Mouse (Mus musculus): Measurements from ENCODE around the gene Tmem218. TPM values are rescaled to one million over a fixed set of nuclear protein-coding genes. Genes with fewer than 3 reads are reported as not detected.

The Tmem218 gene
- 0.86 to 4.0 TPM (median 2.0 TPM) in 3 replicates for total RNA-seq (2017)

DNA sequence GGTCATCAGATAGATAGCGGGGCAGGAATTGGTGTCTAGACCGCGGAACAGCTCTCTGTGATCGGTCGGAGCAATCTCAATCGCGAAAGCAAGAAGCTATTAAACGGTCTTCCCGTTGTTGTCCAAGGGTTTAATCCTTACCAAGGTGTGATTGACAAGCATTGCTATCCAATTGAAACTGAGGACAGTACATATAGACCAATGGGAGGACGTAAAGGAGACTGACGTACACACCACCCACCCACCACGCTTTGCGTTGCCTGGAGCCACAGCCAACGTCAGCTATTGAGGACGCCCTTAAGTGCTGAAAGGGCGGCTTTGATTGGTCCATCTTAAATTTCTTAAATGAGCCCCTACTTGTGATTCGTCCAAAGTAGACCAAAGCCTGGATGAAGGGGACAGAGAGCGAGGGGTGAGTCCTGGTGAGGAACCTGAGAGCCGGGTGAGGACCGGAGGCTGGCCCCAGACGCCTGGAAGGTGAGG, at the start of gene Tmem218:
Tmem218 (plus strand) TSS at position 295 of the 483 bp plus-strand sequence.
- ATAC-seq (replicated peaks; ENCODE audit: insufficient number of reproducible peaks, low FRiP score, low TSS enrichment, poor library complexity, severe bottlenecking), result peak; percentile 100

DNA sequence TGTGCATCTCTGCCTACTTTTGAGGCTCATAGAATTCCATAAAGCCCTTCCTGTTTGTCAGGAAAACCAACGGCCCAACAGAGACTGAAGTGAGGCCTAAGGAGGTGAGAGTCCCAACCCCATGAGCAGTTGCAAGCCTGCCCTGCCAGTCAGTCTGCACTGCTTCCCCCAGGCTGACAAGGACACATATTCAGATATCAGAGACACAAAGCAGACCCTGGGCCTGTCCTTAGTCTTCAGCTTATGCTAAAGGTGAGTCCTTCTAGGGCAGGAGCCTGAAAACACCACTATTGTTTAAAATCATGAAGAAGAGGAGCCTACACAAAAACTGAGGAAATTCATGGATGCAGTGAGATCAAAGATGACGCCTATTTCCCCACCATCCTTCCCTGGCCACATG, 47.3 kb upstream of the Tmem218 start:
- ATAC-seq (replicated peaks; ENCODE audit: insufficient number of reproducible peaks, low FRiP score, low TSS enrichment, poor library complexity, severe bottlenecking), result no peak

DNA sequence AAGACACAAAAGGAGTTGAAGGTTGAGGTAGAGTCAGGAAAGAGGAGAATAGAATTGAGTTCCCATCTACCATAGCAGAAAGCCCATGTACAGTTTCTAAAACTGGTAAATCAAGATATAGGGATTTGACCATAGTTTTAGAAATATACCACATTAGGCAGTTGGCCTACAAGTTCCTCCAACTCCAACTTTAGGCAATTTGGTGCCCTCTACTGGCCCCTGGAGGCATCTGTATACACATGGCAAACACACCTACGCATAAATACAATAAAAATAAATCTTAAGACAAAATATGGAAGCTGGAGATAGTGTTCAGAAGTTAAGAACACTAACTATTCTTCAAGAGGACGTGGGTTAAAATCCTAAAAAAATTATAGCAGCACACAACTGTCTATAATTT, 41.1 kb upstream of the Tmem218 start:
- ATAC-seq (replicated peaks; ENCODE audit: insufficient number of reproducible peaks, low FRiP score, low TSS enrichment, poor library complexity, severe bottlenecking), result no peak

DNA sequence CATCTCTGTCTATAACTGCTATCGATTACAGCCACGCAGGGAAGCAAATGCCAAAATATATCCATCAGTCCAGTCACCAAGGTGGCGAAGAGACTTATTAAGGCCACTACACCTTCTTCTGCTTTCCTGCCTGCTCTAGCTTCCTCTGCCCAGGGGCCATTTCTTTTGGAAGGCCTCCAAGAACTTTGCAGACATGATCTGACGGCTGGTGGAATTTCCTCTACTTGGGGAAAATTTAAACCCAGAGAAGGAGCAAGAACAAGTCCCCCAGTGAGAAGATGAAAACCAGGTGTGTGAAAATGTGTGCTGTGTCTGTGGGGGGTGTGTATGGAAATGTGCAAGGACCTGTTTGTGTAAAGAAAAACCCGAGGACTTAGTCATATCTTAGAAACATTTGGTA, 34.6 kb upstream of the Tmem218 start:
- ATAC-seq (replicated peaks; ENCODE audit: insufficient number of reproducible peaks, low FRiP score, low TSS enrichment, poor library complexity, severe bottlenecking), result no peak

DNA sequence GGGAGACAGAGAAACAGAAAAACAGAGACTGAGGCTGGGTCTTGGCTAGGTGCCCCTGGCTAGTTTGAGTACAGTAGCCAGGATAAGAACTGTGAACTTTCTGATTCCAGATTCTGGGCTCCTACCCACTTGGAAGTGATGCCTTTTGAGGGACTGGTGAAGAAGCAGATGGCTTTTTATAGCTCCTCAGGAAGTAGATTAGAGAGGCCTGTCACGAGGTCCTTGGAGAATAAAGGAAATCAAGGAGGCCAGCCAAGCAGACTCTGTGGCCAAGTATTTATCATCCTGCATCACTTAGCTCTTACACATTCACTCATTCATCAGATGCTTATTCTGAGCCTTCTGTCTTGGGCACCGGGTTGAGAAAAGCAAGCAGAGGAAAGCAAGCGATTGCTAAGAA, 32.0 kb upstream of the Tmem218 start:
- ATAC-seq (replicated peaks; ENCODE audit: insufficient number of reproducible peaks, low FRiP score, low TSS enrichment, poor library complexity, severe bottlenecking), result no peak

DNA sequence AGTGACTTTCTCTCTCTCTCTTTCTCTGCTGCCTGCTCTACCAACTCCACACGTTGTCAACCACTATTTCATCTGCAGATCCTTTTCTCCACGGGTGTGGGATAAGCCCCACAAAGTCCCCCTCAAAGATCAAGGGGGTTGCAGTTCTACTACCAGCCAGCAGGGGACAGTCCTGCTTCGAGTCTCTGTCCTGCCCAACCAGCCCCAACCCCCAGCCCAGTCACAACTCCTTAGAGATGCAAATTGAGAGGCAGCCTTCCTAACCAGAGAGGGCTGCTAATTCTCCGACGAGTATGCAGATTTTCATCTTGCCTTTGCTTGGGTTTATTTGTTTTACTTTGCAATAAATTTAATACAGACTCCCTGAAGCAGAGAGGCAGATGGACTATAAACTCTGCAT, 30.9 kb upstream of the Tmem218 start:
- ATAC-seq (replicated peaks; ENCODE audit: insufficient number of reproducible peaks, low FRiP score, low TSS enrichment, poor library complexity, severe bottlenecking), result peak; percentile 53; the same call in 1 of the 2 replicates

DNA sequence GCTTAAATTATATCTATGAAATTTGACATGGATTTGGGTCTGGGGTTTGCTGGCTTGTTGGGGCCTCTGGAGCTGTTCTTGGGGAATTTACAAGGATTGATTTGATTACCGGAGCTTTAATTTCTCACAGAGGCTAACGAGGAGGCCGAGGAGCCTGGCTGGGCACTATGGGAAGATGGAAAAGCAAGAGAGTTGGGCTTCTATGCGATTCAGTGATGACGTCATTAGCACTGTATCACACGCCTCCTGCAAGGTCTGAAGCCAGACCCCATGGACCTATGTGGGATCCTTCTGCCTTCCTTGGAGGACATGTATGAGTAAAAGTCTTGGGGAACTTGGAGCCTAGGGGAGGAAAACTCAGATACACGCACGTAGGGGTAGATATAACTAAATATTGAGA, 30.5 kb upstream of the Tmem218 start:
- ATAC-seq (replicated peaks; ENCODE audit: insufficient number of reproducible peaks, low FRiP score, low TSS enrichment, poor library complexity, severe bottlenecking), result no peak

DNA sequence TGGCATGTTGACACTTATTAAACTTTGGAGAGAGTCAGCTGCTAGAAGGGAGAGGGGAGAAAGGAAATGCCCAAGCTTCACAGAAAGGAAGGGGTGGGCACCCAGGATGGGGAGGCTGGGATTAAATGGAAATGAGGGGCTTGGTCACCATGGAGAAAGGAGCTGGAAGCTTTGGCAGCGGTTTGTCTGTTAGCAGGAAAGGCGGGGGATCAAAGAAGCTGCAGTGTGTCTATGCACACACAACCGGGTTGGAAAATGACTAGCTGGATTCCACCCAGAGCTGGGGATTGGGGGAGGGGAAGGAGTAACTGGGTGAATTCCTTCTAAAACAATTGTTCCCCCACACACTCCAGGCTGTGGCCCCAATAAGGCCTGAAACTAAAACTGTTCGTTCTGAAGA, 29.1 kb upstream of the Tmem218 start:
- ATAC-seq (replicated peaks; ENCODE audit: insufficient number of reproducible peaks, low FRiP score, low TSS enrichment, poor library complexity, severe bottlenecking), result no peak

DNA sequence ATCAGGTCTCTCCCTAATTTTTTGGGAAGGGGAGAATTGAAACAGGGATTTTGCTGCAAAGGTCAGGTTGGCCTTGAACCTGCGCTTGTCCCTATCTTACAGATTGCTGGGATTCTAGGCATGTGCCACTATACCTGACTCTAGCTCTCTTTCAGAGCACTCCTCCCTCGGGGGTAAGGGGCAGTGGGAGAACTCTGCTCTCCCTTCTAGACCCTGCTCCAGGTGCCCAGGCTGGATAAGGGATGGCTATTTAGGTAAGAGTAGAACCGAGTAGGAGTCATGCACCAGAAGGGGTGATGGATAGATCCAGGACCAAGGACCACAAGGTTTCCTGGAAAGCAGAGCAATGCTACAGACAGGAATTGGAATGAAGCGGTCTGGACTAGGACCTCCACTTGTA, 28.4 kb upstream of the Tmem218 start:
- ATAC-seq (replicated peaks; ENCODE audit: insufficient number of reproducible peaks, low FRiP score, low TSS enrichment, poor library complexity, severe bottlenecking), result no peak

DNA sequence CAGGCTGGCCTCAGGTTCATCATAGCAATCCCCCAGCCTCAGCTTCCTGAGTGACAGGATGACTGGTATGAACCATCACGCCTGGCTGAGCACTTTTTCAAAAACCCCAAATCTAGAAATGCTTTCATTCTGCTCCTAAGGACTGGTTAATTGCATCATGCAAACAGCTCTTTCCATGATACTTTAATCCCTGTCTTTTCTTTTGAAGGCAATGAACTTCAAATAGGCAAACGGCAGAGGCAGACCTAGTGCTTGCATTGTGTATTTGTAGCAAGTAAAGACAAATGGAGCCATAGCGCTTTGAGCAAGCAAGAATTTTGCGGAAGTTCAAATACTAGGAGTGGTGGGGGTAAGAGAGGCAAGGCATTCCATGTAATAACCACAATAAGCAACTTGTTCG, 26.4 kb upstream of the Tmem218 start:
- no peak for ATAC-seq (replicated peaks; ENCODE audit: insufficient number of reproducible peaks, low FRiP score, low TSS enrichment, poor library complexity, severe bottlenecking)

DNA sequence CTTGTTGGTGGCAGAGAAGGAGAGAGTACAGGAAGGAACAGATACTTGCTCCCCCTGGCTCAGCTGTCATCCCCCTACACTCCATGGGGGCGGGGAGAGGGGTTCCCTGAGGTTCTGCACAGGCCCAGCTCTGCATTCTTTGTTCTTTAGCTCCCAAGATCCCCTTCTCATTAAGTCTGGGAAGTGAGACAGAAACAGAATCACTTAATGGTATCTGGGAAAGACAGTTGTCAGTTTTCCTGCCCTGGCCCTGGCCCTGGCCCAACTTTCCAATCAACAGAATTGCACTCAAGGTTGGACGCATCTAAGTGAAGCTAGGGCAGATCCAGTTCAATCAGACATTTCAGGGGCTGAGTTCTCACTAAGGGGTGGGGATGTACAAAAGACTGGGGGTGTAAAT, 24.8 kb upstream of the Tmem218 start:
- ATAC-seq (replicated peaks; ENCODE audit: insufficient number of reproducible peaks, low FRiP score, low TSS enrichment, poor library complexity, severe bottlenecking), result no peak

DNA sequence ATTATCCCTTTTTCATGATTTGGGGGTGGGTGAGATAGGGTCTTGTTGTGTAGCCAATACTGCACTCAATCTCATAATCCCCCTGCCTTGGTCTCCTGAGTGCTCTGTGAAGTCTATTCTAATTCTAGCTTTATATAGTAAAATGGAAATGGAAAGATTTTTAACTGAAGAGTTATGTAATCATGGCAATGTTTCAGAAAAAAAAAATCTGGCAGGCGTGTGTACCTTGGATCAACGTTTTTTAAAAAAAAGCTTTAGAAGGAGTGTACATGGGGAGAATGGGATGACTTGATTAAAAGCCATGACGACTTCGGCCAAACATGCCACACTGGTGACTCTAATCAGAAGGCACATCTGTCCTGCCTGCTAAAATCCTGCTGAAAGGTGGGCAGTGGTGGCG, 20.6 kb upstream of the Tmem218 start:
- no peak for ATAC-seq (replicated peaks; ENCODE audit: insufficient number of reproducible peaks, low FRiP score, low TSS enrichment, poor library complexity, severe bottlenecking)

DNA sequence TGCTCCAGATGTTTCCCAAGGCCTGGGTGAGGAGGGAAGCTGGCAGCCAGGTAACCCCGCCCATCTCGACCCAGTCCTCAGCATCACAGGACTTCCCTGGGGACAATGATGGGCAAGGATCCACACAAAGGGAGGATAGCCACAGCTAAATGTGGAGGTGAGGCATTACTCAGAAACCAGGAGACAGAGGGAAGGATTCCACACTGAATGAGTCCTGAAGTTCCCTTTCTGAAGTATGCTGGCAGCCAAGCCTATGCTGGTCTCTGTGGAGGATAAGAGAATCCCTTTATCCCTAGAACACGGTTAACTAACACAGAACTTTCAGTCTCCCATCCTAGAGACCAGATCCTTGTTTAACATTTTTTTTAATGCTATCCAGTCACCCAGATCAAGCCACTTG, 20.0 kb upstream of the Tmem218 start:
- no peak for ATAC-seq (replicated peaks; ENCODE audit: insufficient number of reproducible peaks, low FRiP score, low TSS enrichment, poor library complexity, severe bottlenecking)

DNA sequence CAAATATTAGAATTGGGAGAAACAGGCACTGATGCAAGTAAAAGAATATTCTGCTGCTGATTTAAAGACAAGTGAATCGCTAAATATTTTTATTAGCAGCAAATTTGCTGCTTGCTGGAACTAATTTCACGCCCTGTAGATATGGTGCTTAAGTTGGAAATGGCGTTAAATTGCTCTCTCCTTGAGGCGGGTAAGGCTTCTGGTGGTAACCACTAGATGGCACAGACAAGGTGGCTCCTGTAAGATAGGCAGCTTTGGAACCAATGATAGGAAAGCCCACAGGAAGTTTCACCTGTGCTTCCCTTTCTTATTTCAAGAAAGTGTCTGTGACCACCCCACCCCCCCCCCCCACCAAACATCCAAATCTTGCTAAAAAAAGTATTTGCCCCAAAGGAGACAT, 11.0 kb upstream of the Tmem218 start:
- no peak for ATAC-seq (replicated peaks; ENCODE audit: insufficient number of reproducible peaks, low FRiP score, low TSS enrichment, poor library complexity, severe bottlenecking)

DNA sequence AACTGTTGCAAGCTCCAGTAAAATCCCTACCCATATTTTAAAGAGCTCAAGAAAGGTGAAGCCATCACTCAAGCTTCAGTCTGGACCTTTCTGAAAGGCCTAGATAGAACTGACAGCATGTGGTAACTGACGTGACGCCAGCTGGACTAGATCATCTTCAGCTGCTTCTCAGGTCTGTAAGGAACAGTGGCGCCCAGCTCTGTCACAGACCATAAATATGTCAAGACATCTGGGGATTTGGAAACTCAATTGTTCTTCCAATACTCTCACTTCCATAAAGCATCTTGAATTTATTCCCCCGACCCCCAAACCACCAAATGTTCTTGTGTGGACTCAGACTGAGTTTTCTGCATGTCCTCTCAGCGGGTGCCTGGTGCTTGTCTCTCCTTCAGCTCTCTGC, 7.6 kb upstream of the Tmem218 start:
- no peak for ATAC-seq (replicated peaks; ENCODE audit: insufficient number of reproducible peaks, low FRiP score, low TSS enrichment, poor library complexity, severe bottlenecking)

DNA sequence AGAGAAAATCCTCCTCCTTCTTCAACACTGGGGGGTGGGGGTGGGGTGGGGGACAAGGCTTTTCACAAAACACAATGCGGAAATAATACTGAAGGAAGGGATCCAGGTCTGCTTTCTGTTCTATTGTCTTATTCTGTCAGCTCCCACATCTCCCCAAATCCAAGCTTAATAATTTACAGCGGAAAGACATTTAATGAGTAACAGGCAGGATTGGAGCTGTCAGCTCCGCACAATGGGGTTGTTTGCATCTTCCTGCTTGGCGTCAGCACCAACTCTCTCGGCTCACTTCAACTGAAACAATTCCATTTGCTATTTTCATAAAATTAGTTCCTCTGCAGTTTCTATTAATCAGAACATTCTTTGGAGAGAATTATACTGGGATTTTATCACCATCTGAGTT, 4.1 kb upstream of the Tmem218 start:
- ATAC-seq (replicated peaks; ENCODE audit: insufficient number of reproducible peaks, low FRiP score, low TSS enrichment, poor library complexity, severe bottlenecking), result no peak

DNA sequence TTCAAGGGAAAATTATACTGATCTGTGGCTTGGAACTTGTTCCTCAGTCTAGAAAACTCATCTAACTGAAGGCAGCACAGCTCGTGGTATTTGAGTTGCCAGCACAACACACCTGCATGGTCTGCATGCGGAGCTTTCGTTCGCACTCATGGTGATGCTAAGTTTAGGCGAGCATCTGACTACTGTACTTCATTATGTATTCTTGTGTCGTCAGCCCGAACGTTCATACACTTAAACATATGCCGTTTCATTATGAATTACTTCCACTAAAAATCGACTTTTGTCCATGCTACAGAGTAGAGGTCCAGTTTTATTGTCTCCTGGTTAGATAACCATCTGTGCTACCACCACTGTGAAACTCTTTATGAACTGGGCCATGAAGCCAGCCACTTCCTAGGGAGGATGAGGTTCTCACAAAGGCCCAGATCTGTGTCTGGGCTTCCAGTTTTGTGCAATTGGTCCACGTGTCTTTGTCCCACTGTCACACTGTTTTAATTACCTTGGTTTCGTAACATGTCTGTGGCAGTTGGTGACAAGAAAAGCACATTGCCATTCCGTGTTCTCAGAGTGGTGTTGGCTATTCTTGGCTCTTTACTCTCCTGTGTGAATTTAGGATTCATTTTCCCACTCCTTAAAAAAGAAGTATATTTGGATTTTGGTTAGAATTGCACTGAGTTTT, 5.2 kb downstream of the Tmem218 start:
- ATAC-seq (replicated peaks; ENCODE audit: insufficient number of reproducible peaks, low FRiP score, low TSS enrichment, poor library complexity, severe bottlenecking), result no peak

DNA sequence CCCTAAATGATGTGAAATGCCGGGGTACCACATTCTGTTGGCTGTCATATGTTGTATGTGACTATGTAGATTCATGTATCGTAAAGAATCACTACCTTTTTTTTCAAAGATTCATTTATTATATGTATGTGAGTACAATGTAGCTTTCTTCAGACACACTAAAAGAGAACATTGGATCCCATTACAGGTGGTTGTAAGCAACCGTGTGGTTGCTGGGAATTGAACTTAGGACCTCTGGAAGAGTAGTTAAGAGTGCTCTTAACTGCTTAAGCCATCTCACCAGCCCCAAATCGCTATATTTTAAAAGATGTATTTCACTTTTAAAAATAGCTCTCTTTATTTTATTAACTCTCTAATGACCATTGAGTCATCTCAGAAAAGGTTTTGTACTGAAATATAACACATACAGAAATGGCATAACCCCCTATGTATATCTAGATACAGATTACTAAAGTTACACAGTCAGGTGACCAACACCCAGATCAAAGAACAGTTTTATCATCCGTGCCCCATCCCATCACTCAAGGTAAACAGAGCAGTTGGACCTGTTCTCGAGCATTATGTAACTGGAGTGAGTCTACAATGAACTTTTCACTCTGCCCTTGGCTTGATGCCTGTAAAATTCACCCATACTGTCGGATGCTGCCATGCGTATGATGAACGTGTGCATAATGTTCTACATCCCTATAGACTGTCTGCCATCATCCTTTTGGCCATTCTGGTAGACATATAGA, 6.5 kb downstream of the Tmem218 start:
- no peak for ATAC-seq (replicated peaks; ENCODE audit: insufficient number of reproducible peaks, low FRiP score, low TSS enrichment, poor library complexity, severe bottlenecking)

DNA sequence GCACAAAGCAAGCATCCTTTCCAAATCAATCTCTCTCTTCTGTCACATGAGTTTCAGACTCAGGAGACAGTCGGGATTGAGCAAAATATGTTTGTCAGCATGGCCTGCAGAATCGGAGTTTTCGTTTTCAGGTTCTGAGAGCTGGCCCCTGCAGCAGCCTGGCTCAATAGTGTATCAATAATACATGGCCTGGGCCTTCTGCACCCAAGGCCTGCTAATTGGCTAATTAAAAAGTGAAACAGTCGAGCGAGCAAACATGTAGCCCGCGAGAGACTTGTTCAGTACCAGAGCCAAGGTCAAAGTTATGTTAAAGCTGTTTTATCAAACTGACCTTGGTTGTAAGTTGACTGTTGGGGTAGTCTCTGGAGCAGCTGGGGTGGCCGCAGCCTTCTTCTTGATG, 12.7 kb downstream of the Tmem218 start:
- no peak for ATAC-seq (replicated peaks; ENCODE audit: insufficient number of reproducible peaks, low FRiP score, low TSS enrichment, poor library complexity, severe bottlenecking)

DNA sequence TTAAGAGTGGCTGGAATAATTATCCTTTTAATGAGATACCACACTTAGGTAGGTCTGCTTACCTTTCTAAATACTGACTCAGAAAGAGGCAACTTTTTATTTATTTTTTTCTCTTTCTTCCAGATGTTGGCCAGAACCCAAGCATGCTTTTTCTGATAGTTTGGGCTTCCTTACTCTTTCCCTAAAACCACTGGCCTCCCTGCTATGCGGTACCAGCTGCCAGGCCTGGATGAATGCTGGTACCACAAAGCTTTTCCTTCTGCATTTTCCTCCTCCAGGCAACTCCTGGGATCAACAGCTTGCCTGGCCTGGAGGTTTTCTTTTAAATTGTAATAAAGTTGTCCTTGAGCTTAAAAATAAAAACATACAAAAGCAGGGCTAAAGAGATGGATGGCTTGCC, 17.6 kb downstream of the Tmem218 start:
- no peak for ATAC-seq (replicated peaks; ENCODE audit: insufficient number of reproducible peaks, low FRiP score, low TSS enrichment, poor library complexity, severe bottlenecking)

Measured in monocyte, adult 5-6 weeks (primary cell).